Mouse (Mus musculus): ENCODE measurements at regions not wholly inside any gene's neighbourhood (a gene's known extent, or its start where the extent isn't known, plus 50 kb on each side); places are given as distances from the start of the nearest gene placed in this dataset.

DNA sequence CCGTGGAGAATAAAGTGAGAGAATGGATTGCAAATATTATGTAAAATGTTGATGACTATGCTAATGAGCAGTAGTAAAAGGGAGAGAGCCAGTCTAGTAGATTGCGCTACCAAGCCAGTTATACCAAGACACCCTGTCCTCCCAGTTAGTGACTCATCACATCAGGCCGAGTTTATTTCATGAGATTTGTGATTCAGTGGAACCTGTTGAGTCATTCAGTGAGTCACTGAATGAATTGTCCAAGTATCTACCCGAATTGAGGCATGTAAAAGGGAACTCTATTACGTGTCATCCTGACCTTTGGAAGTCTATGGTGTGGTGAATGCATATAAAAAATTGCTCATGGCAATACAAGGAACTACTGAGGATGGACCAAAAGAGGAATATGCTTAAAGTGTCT, 504.3 kb upstream of the Fam160b2 start:
- Histone ChIP-seq H3K4me3 (ENCODE audit: low read depth, low read length) (no peak overlapping the region), H3K27ac (ENCODE audit: low read length) (no peak overlapping the region), H3K9me3 (replicated peaks; ENCODE audit: control insufficient read depth, low read length, poor library complexity, severe bottlenecking) (no peaks in the 10 kb centered on the region), H3K4me1 (ENCODE audit: control insufficient read depth, insufficient read depth, low read length) (no peaks in the 10 kb centered on the region), H3K4me2 (ENCODE audit: low read length) (no peak overlapping the region), H3K9ac (ENCODE audit: low read depth, low read length) (no peak overlapping the region), H3K27me3 (ENCODE audit: control insufficient read depth, insufficient read depth, low read depth, low read length) (no peaks in the 10 kb centered on the region), H3K36me3 (ENCODE audit: control insufficient read depth, insufficient read depth, low read length) (no peaks in the 10 kb centered on the region)
- ATAC-seq = no peak
- 84% methylated on average over 5 of the region's 5 CpGs for WGBS

DNA sequence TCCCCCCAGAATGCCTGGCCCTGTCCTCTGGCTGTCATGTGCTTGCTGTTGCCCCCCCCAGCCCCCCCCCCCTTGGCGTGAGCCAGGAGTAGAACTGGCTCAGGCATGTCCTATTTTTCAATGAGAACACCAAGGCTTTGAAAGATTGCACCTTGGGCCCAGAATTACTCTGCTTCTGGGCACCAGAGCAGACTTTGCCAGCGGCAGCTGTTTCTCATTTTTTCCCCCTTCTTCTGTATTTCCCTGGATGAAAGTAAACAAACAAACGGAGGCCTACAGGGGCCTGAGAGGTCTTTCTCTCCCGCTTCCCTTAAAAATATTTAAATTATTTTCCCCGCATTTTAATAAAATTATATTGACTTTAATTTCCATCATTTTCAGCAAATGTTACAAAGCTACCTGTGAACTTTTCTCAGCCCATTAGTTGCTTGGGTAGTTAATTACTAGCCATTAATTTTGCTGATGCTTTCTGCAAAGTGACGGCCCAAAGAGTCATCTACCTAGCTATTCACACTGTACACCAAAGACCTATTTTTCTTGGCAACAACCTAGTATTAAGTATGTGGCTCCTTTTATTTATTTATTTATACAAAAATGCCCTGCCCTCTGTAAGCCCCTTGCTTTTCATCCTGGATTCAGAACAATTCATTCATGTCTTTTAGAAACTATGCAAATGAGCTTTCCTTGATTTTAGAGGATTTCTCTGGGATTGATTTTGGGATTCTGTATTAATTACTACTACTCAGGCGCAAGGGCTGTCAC, 496.2 kb upstream of the Fam160b2 start:
- 84% methylated on average over 7 of the region's 7 CpGs for WGBS
- Histone ChIP-seq H3K27ac (ENCODE audit: low read length) (no peak overlapping the region), H3K36me3 (ENCODE audit: control insufficient read depth, insufficient read depth, low read length) (no peaks in the 10 kb centered on the region), H3K27me3 (ENCODE audit: control insufficient read depth, insufficient read depth, low read depth, low read length) (no peaks in the 10 kb centered on the region), H3K4me2 (ENCODE audit: low read length) (no peak overlapping the region), H3K9ac (ENCODE audit: low read depth, low read length) (no peak overlapping the region), H3K4me3 (ENCODE audit: low read depth, low read length) (no peak overlapping the region), H3K4me1 (ENCODE audit: control insufficient read depth, insufficient read depth, low read length) (no peaks in the 10 kb centered on the region), H3K9me3 (replicated peaks; ENCODE audit: control insufficient read depth, low read length, poor library complexity, severe bottlenecking) (no peaks in the 10 kb centered on the region)
- no peak for ATAC-seq

DNA sequence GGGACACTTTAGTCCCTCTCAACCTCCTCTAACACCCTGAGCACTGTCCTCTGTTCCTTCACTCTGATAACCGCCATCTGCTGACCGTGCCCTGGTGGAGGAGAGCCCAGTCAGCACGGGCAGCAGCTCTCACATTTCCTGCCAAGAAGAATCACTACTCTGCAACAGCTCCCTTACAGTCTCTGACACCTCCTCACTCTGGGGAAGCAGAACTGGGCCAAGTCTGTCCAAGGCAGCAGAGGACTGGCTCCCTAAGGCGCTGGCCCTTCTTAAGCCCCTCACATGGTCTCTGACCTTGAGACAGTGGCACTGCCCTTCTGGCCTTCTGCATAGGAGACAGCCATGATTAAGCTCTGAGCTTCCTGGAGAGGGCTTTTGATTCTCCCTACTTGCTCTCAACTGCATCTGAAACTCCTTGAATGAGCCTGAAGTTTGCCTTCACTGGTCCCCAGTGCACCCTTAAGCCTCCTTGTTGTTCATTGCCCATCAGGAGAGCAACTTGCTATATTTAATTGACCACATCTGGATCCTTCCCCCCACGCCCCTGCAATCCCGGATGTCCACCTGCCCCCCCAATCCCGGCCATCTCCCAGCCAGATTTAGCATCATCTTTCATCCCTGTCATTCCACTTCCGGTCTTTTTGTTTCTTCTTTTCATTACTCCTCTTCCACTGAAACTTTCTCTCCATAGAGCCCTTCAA, 493.1 kb upstream of the Fam160b2 start:
- ATAC-seq = no peak
- Histone ChIP-seq H3K36me3 (ENCODE audit: control insufficient read depth, insufficient read depth, low read length) (no peaks in the 10 kb centered on the region), H3K9ac (ENCODE audit: low read depth, low read length) (no peak overlapping the region), H3K4me1 (ENCODE audit: control insufficient read depth, insufficient read depth, low read length) (no peaks in the 10 kb centered on the region), H3K27me3 (ENCODE audit: control insufficient read depth, insufficient read depth, low read depth, low read length) (no peaks in the 10 kb centered on the region), H3K9me3 (replicated peaks; ENCODE audit: control insufficient read depth, low read length, poor library complexity, severe bottlenecking) (no peaks in the 10 kb centered on the region), H3K4me3 (ENCODE audit: low read depth, low read length) (no peak overlapping the region), H3K4me2 (ENCODE audit: low read length) (no peak overlapping the region), H3K27ac (ENCODE audit: low read length) (no peak overlapping the region)
- WGBS = 78% methylated on average over 8 of the region's 8 CpGs

DNA sequence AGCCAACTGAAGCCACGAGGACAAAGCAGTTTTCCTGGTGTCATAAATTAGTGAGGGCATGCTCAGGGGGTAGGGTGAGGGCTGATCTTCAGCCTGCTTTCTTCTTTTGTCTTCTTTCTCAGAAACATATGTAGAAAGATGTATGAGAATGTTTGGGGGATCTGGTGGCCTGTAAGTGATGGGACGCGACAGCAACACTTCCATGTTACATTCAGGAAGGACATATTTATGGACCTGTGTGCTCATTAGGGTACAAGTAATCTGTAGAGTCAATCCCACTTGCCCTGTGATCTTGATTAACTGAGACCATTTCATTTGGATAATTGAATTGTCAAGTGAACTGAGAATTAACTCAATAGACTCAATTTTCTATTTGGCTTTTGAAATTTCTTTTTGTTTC, 486.1 kb upstream of the Fam160b2 start:
- Histone ChIP-seq H3K27me3 (ENCODE audit: control insufficient read depth, insufficient read depth, low read depth, low read length) (no peaks in the 10 kb centered on the region), H3K27ac (ENCODE audit: low read length) (no peak overlapping the region), H3K36me3 (ENCODE audit: control insufficient read depth, insufficient read depth, low read length) (no peaks in the 10 kb centered on the region), H3K4me2 (ENCODE audit: low read length) (no peak overlapping the region), H3K4me3 (ENCODE audit: low read depth, low read length) (no peak overlapping the region), H3K9ac (ENCODE audit: low read depth, low read length) (no peak overlapping the region), H3K4me1 (ENCODE audit: control insufficient read depth, insufficient read depth, low read length) (no peaks in the 10 kb centered on the region), H3K9me3 (replicated peaks; ENCODE audit: control insufficient read depth, low read length, poor library complexity, severe bottlenecking) (no peaks in the 10 kb centered on the region)
- no peak for ATAC-seq
- WGBS = 83% methylated on average over 3 of the region's 3 CpGs

DNA sequence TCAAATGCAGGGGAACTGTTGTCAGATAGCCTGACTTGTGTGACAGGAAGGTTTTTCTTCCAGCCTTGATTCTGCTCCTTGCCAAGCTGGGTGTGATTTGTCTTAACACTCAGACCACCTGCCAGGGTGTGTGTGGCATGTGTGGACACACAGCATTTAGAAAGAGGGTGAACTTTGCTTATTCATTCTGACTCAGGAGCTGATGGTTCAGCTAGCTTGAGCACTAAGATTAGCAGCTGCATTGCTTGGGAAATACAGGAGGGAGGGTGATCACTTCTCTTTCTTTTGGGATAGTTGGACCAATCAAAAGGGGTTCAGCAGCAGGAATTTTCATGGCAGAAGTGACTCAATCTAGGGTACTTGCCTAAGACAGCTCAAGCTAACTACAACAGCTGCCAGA, 482.7 kb upstream of the Fam160b2 start:
- H3K4me2 ChIP-seq (ENCODE audit: low read length) = no peak overlapping the region
- no peak overlapping the region for H3K9ac ChIP-seq (ENCODE audit: low read depth, low read length)
- H3K4me3 ChIP-seq (ENCODE audit: low read depth, low read length) = no peak overlapping the region
- H3K27ac ChIP-seq (ENCODE audit: low read length) = no peak overlapping the region
- ATAC-seq = no peak
- H3K4me1 ChIP-seq (ENCODE audit: control insufficient read depth, insufficient read depth, low read length) = no peaks in the 10 kb centered on the region
- no peaks in the 10 kb centered on the region for H3K27me3 ChIP-seq (ENCODE audit: control insufficient read depth, insufficient read depth, low read depth, low read length)
- no peaks in the 10 kb centered on the region for H3K9me3 ChIP-seq (replicated peaks; ENCODE audit: control insufficient read depth, low read length, poor library complexity, severe bottlenecking)
- H3K36me3 ChIP-seq (ENCODE audit: control insufficient read depth, insufficient read depth, low read length) = no peaks in the 10 kb centered on the region

DNA sequence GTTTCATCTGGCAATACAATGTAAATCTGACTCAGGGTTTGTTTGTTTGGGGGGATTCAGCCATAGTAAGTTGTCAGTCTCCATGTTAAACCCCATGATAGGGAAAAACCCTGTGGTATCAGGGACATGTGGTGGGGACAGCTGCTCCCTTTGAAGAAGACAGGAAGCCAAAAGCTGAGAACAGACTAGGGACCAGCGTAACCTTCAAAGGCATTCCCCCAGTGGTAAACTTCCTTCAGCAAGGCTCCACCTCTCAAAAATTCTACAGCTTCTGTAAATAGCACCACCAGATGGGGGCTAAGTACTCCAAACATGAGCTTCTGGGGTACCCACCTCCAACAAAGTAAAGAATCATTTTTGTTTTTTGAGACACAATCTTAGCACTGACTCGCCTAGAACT, 476.0 kb upstream of the Fam160b2 start:
- H3K9ac ChIP-seq (ENCODE audit: low read depth, low read length) = no peak overlapping the region
- 81% methylated on average over 2 of the region's 2 CpGs for WGBS
- no peaks in the 10 kb centered on the region for H3K9me3 ChIP-seq (replicated peaks; ENCODE audit: control insufficient read depth, low read length, poor library complexity, severe bottlenecking)
- H3K27ac ChIP-seq (ENCODE audit: low read length) = no peak overlapping the region
- no peak for ATAC-seq
- no peak overlapping the region for H3K4me2 ChIP-seq (ENCODE audit: low read length)
- no peaks in the 10 kb centered on the region for H3K36me3 ChIP-seq (ENCODE audit: control insufficient read depth, insufficient read depth, low read length)
- H3K4me1 ChIP-seq (ENCODE audit: control insufficient read depth, insufficient read depth, low read length) = no peaks in the 10 kb centered on the region
- H3K27me3 ChIP-seq (ENCODE audit: control insufficient read depth, insufficient read depth, low read depth, low read length) = no peaks in the 10 kb centered on the region
- no peak overlapping the region for H3K4me3 ChIP-seq (ENCODE audit: low read depth, low read length)

DNA sequence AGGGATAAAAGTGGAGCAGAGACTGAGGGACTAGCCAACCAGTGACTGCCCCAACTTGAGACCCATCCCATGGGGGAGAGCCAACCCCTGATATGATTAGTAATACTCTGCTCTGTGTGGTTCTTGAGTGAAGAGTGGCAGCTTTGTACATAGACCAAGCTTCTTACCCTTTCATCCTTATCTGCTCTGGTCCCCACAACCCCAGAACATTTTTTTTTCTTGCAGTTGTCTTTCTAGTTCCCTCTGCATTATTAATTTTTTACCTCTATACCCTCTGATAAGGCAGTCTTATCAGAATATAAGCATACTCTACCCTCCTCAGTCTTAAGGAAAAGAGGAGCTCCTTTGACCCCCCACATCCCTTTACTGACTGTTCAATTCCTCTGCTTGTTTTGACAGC, 474.4 kb upstream of the Fam160b2 start:
- Histone ChIP-seq H3K4me3 (ENCODE audit: low read depth, low read length) (no peak overlapping the region), H3K9me3 (replicated peaks; ENCODE audit: control insufficient read depth, low read length, poor library complexity, severe bottlenecking) (no peaks in the 10 kb centered on the region), H3K4me1 (ENCODE audit: control insufficient read depth, insufficient read depth, low read length) (no peaks in the 10 kb centered on the region), H3K36me3 (ENCODE audit: control insufficient read depth, insufficient read depth, low read length) (no peaks in the 10 kb centered on the region), H3K4me2 (ENCODE audit: low read length) (no peak overlapping the region), H3K27me3 (ENCODE audit: control insufficient read depth, insufficient read depth, low read depth, low read length) (no peaks in the 10 kb centered on the region), H3K9ac (ENCODE audit: low read depth, low read length) (no peak overlapping the region), H3K27ac (ENCODE audit: low read length) (no peak overlapping the region)
- ATAC-seq = no peak

DNA sequence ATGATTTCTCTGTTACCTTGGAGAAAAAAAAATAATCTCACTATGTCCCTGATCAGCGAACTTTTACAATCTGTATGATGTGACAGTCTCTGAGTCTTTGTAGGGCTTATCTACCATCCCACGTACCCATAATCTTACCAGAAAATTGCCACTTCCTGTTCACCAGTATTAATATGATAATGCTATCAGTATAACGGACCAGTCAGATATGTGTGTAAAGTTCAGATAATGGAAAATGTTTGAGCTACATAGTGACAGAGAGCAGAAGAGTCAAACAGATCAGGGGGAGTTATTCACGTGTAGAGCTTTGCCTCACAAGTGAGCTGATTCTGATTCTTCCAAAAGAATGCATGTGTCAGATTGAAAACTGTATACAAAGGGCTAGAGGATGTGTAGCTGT, 466.0 kb upstream of the Fam160b2 start:
- no peaks in the 10 kb centered on the region for H3K9me3 ChIP-seq (replicated peaks; ENCODE audit: control insufficient read depth, low read length, poor library complexity, severe bottlenecking)
- H3K9ac ChIP-seq (ENCODE audit: low read depth, low read length) = no peak overlapping the region
- H3K4me3 ChIP-seq (ENCODE audit: low read depth, low read length) = no peak overlapping the region
- no peaks in the 10 kb centered on the region for H3K4me1 ChIP-seq (ENCODE audit: control insufficient read depth, insufficient read depth, low read length)
- no peak overlapping the region for H3K4me2 ChIP-seq (ENCODE audit: low read length)
- 81% methylated on average over 4 of the region's 4 CpGs for WGBS
- ATAC-seq = no peak
- H3K27me3 ChIP-seq (ENCODE audit: control insufficient read depth, insufficient read depth, low read depth, low read length) = no peaks in the 10 kb centered on the region
- H3K27ac ChIP-seq (ENCODE audit: low read length) = no peak overlapping the region
- no peaks in the 10 kb centered on the region for H3K36me3 ChIP-seq (ENCODE audit: control insufficient read depth, insufficient read depth, low read length)

DNA sequence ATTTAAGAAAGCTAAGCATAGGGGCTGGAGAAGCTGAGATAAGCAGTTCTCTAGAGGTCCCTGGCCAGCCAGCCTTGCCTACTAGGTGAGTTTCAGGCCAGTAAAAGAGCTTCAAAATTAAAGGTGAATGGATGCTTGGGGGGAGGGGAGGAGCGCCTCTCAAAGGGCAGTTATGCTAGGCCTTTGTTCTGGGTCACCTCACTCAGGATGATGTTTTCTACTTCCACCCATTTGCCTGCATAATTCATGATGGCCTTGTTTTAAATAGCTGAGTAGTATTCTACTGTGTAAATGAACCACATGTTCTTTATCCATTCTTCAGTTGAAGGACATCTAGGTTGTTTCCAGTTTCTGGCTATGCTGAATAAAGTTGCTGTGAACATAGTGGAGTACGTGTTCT, 457.0 kb upstream of the Fam160b2 start:
- Histone ChIP-seq H3K36me3 (ENCODE audit: control insufficient read depth, insufficient read depth, low read length) (no peaks in the 10 kb centered on the region), H3K4me3 (ENCODE audit: low read depth, low read length) (no peak overlapping the region), H3K27me3 (ENCODE audit: control insufficient read depth, insufficient read depth, low read depth, low read length) (no peaks in the 10 kb centered on the region), H3K4me2 (ENCODE audit: low read length) (no peak overlapping the region), H3K9me3 (replicated peaks; ENCODE audit: control insufficient read depth, low read length, poor library complexity, severe bottlenecking) (no peaks in the 10 kb centered on the region), H3K9ac (ENCODE audit: low read depth, low read length) (no peak overlapping the region), H3K27ac (ENCODE audit: low read length) (no peak overlapping the region), H3K4me1 (ENCODE audit: control insufficient read depth, insufficient read depth, low read length) (no peaks in the 10 kb centered on the region)
- ATAC-seq = no peak
- 94% methylated on average over 2 of the region's 2 CpGs for WGBS
